Mouse (Mus musculus) bone marrow macrophage, adult 2 months (primary cell): ENCODE measurements at regions not wholly inside any gene's neighbourhood (a gene's known extent, or its start where the extent isn't known, plus 50 kb on each side); places are given as distances from the start of the nearest gene placed in this dataset.

ENCODE experiments used
- H3K27ac ChIP-seq: 2 replicates; pipeline ENCODE4 v1.5.1; 2012; ENCODE audit warnings: low read depth, low read length; ENCODE audit not compliant: insufficient read depth
- H3K4me1 ChIP-seq: 2 replicates; pipeline ENCODE4 v1.6.1; 2012; ENCODE audit warnings: low read length; ENCODE audit not compliant: control insufficient read depth, insufficient read depth
- H3K4me3 ChIP-seq: 2 replicates; pipeline ENCODE4 v1.5.1; 2012; ENCODE audit warnings: mild to moderate bottlenecking, low read length, moderate library complexity; ENCODE audit not compliant: insufficient read depth
- CTCF ChIP-seq: IDR thresholded peaks from 2 replicates; pipeline ENCODE4 v1.5.1; 2012; ENCODE audit warnings: low read depth, mild to moderate bottlenecking, low read length, moderate library complexity
- POLR2A ChIP-seq: IDR thresholded peaks from 2 replicates; pipeline ENCODE4 v1.6.1; 2012; ENCODE audit warnings: mild to moderate bottlenecking, low read depth, low read length, borderline replicate concordance

DNA sequence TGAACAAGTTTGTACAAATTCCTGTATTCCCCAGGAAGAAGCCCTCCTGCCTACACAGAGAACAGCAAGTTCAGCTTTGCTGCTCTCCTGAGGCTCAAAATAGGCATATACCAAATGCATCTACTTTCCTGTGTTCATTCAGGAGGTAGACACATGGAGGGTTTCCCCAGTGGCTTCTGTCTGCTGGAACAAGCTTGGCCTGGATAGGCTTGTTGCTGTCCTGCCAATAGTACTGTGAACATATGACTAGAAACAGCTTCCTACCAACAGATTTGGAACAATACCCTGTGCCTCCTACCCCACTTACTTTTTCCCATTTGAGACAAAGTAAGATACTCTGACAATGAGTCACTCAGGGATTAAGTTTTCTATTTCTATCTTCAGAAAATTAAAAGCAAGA is 93.8 kb upstream of the Wdpcp start:
- no peak overlapping the region for H3K4me3 ChIP-seq
- TF ChIP-seq POLR2A (no peak), CTCF (no peak)
- no peaks in the 10 kb centered on the region for H3K4me1 ChIP-seq
- H3K27ac ChIP-seq = no peak overlapping the region

DNA sequence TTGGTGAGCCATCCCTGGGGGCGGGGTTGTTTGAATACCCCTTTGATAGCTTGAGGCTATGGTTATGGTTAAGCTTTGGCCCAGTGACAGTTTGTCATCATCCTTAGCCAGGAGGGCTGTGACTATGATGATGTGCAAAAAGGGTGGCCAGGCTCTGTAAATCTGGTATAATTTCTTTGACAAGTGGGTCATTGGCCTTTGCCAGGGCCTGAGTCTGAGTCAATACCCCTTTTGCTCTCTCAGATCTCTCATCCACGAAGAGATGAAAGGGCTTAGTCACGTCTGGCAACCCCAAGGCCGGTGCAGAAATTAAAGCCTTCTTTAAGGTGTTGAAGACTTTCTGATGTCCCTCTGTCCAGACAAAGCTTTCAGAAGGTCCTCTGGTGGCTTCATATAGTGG is 99.7 kb upstream of the Ugp2 start:
- no peak overlapping the region for H3K4me3 ChIP-seq
- H3K4me1 ChIP-seq = no peaks in the 10 kb centered on the region
- TF ChIP-seq POLR2A = no peak
- no peak for TF ChIP-seq CTCF
- no peak overlapping the region for H3K27ac ChIP-seq

DNA sequence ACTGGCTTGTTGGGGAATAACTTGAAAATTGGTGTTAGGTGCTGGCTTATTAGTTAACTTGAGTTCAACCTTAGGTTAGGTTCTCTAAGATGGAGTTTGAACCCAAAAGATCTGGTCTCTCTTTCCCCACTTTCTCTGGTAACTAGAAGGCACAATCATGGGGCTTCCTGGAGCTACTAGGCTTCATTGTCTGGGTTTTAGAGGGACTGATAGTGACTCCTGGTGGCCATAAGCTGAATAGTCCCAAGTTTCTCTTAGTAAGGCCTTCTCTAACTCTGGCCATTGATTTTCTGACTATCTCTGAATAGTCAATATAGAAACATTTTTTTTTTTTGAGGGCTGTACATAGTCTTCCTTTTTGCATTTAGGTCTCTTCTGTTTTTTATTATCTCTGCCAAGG is 97.5 kb upstream of the Ugp2 start:
- H3K27ac ChIP-seq = no peak overlapping the region

GRCm38 (mm10) chr11:21460011-21460410 is 89.0 kb upstream of the Ugp2 start:
- TF ChIP-seq POLR2A = no peak
- TF ChIP-seq CTCF = no peak
- Histone ChIP-seq H3K4me3 (no peak overlapping the region), H3K27ac (no peak overlapping the region), H3K4me1 (no peaks in the 10 kb centered on the region)

More for the DNA sequence above, 97.5 kb upstream of the Ugp2 start:
- Histone ChIP-seq H3K4me3 (no peak overlapping the region), H3K4me1 (no peaks in the 10 kb centered on the region)
- TF ChIP-seq POLR2A (no peak), CTCF (no peak)

DNA sequence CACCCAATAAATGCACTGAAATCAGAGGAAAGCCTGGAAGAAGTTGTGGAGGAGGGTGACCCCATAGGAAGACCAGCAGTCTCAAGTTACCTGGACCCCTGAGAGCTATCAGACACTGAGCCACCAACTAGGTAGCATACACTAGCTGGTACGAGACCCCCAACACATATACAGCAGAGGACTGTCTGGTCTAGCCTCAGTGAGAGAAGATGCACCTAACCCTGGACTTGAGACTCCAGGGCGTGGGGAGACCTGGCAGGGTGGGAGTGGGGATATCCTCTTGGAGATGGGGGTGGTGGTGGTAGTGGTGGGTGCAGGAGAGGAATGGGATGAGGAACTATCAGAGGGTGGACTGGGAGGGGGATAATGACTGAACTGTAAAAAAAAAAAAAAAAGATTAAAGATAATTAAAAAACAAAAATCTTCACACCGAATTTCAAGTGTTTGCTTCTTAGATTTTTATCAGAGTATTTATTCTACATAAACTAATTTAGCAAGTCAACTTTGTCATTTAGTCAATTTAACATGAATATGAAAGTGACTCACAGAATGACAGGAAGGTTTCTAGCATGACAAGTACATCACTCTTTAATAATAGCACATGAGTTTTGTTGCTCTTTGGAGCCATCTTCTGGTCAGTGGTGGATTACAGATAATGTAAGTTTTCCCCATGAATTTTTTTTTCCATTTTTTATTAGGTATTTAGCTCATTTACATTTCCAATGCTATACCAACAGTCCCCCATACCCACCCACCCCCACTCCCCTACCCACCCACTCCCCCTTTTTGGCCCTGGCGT is 82.5 kb upstream of the Ugp2 start:
- TF ChIP-seq POLR2A = no peak
- Histone ChIP-seq H3K27ac (no peak overlapping the region; the same call in 1 of the 2 replicates), H3K4me1 (peaks cover 8% of the 10 kb centered on the region), H3K4me3 (no peak overlapping the region)

- H3K4me3 ChIP-seq = no peak overlapping the region
- TF ChIP-seq CTCF (peak; percentile 29; the same call in 1 of the 2 replicates), POLR2A (no peak)
- peaks cover 30% of the 10 kb centered on the region for H3K4me1 ChIP-seq
- no peak overlapping the region for H3K27ac ChIP-seq
Observed at GRCm38 (mm10) chr11:21433726-21434125, 62.7 kb upstream of the Ugp2 start.

- Histone ChIP-seq H3K4me1 (peaks cover 51% of the 10 kb centered on the region), H3K4me3 (no peak overlapping the region), H3K27ac (no peak overlapping the region)
- TF ChIP-seq CTCF = no peak
- no peak for TF ChIP-seq POLR2A
Observed at GRCm38 (mm10) chr11:21430021-21430420, 59.0 kb upstream of the Ugp2 start.

DNA sequence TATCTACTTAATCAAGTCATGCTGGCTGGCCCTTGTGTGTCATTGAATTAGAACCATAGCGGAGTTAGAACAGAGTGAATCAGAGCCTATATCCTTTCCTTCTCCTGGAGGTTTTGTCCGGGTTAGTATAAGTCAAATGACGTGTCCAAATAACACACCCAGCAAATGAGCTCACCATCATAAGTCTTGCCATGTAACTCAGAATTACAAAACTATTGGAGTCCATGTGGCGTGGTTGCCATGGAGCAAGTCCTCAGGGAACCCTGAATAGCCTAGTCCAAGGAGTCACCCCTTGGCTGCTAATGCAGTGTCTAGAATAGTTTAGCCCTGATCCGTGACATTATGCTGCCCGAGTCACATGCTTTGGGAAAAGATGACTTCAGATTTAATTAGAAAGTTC is 57.7 kb upstream of the Ugp2 start:
- H3K4me1 ChIP-seq = peaks cover 57% of the 10 kb centered on the region
- no peak overlapping the region for H3K4me3 ChIP-seq
- H3K27ac ChIP-seq = no peak overlapping the region
- TF ChIP-seq CTCF = no peak
- no peak for TF ChIP-seq POLR2A

GRCm38 (mm10) chr11:21428013-21428317 is 57.0 kb upstream of the Ugp2 start:
- H3K27ac ChIP-seq = no peak overlapping the region
- TF ChIP-seq CTCF = no peak
- no peak for TF ChIP-seq POLR2A
- peaks cover 55% of the 10 kb centered on the region for H3K4me1 ChIP-seq
- no peak overlapping the region for H3K4me3 ChIP-seq

GRCm38 (mm10) chr11:21427291-21428012 is 56.5 kb upstream of the Ugp2 start:
- no peak for TF ChIP-seq CTCF
- no peak for TF ChIP-seq POLR2A
- no peak overlapping the region for H3K27ac ChIP-seq
- peaks cover 51% of the 10 kb centered on the region for H3K4me1 ChIP-seq
- no peak overlapping the region for H3K4me3 ChIP-seq
